Mouse (Mus musculus) mesoderm, embryonic 11.5 days (tissue): ENCODE measurements at regions not wholly inside any gene's neighbourhood (a gene's known extent, or its start where the extent isn't known, plus 50 kb on each side); places are given as distances from the start of the nearest gene placed in this dataset.

Experiments
- DNase-seq: peaks from one replicate; pipeline ENCODE4 v3.0.0-alpha.2; 2012; ENCODE audit warnings: low read depth, low spot score

DNA sequence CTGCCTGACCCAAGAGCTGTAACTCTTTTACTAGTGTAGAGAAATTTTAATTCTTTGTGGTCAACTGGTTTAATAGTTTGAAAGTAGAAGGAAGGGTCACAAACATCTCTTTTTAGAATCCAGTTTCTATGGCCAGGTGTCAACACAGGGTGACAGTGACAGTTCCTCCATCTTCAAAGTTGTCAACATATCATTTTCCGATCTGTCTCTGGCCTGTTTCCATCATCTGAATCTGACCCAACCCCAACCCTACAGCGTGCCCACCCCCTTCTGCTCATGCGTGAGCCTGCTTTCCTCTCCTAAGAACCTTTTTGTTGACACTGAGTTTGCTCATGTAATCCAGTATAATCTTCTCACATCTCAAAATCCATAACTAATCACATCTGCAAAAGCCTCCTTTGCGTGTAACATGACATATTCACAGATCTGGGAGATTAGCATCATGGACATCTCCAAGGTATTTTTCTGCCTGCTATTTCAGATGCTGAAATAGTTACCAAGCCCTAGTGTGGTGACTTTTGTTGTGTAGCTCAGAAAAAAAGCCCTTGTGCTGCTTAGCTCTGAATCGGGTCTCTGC, 168.4 kb downstream of the B3gnt2 start:
- no peak for DNase-seq

DNA sequence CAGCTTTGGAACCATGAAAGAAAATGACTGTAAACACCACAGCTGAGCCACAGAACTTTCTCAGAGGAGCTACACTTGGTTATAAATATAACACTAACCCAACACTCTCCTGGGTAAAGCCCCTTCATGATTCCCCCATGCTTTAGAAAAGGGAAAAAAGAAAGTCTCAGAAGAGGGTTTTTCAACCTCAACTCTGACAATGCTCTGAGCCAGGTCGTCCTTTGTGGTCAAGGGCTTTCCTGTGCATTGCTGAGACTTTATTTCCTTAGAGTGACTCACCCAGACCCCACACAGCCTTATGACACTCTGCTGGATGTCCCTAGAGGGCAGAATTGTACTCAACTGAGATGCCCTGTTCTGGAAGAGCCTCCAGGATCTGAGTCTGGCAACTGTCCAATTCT, 167.8 kb downstream of the B3gnt2 start:
- no peak for DNase-seq

DNA sequence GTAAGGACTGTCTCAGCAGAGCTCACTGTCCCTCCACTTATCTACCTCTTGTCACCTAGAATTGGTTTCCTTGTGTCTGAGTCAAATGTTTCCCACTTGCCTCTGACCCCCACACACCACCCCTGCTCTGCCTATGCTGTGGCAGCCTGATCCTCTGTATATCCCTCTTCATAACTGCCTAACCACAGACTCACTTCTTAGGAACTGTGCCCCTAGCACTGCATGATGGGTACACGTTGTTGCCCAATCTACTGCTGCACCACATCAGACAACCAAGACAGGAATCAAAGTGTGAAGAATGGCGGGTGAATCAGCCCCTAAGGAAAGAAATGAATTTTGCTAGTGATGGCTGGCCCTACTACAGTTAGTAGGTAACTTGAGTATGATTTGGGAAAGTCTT, 167.4 kb downstream of the B3gnt2 start:
- DNase-seq: no peak

DNA sequence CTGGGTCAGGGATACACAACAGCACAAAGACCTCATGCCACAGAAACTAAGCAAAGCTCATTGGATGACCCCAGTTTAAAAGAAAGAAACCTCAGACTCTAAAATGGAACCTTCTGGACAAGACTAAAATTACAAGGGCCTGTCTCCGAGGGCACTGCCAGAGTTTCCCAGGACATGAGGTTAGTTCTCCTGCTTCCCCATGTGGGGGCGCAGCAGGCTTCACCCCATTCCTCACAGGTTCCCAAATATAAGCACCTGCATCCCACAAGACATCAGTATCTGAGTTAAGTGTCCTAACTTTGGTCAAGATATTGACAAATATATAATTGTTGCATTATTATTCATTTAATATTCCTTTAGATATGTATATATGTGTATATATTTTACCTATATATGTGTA, 166.8 kb downstream of the B3gnt2 start:
- no peak for DNase-seq

DNA sequence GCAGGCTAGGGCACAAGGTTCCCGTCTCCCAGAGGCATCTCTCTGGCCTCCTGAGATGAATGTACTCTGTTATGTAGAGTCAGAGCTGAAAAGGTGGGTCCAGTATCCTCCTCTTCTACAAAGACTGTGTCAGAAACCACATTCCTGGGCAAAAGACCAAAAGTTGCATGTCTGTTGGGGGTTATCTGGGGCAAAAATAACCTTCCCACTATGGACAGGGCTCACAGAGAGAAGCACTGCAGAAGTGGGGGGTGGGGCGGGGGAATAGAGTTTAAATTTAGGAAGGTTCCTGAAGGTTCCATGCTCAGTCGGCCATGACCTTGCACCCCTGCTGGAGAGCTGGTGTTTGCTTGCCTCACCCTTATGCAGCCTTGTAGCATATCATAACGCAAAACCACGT, 165.9 kb downstream of the B3gnt2 start:
- no peak for DNase-seq

DNA sequence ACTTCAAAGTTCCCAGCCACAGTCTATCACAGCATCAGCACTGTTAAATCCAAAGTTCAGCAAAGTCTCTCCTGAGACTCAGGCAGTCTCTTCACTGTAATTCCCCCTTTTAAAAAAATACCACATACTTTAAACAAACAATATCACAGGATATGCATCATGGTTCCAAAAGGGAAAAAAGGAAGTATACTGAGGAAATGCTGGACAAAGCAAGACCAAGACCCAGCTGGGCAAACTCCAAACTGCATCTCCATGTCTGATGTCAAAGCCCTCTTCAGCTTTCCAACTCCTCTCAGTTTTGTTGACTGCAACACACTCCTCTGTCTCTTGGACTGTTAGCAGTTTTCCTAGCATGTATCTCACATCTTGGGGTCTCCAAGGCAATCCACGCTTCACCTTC, 165.5 kb downstream of the B3gnt2 start:
- DNase-seq: no peak

DNA sequence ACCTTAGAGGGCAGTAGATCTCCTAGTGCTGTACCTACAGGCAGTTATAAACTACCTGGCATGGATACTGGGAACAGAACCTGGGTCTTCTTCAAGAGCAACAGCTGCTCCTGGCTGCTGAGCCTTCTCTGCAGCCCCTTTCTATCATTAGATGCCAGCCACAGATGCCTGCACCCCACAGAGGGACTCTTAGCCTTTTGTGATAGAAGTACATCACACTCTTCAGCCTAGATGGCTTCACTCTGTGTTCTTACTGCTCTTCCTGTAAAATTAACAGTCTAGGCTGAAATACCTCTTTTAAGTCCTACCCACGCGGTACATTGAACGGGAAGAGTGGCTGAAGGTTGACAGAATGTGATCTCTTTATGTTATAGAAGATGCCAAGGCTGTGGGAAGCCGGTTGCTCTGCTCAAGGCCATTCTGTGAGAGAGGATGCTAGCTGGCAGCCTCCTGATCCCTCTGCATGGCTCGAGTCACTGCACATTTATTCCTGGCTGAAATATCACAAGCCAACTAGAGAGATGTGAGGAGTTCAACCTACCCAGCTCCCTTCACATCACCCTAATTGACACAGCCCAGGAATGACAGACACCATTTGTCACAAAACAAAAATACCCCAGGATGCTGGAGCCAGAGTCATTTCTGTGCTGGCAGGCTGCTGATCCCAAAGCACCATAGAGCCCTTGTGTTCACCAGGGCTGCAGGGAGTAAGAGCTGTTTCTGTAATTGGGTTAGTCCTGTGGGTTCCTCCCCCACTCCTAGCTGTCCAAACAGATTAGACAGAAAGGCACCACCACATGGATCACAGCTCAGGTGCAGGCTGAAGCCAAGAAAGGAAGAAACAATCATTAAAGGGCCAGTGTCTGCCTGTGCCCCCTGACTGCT, 162.5 kb downstream of the B3gnt2 start:
- no peak for DNase-seq

DNA sequence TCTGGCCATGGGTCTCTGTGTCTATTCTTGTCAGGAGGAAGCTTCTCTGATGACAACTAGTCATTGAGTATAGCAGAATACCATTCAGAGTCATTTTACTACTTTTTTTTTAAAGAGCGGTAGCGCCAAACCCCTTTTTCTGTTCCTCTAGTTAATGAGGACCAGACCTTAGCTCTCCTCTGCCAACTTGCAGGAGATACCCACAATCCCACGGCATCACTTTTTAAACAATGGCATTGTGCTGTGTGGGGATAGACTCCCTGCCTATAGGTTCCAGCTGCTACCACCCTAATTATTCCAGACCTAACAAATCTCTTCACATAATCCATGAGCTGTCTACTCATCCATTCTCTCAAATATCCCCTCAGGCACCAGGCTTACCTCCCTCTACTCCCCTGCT, 154.7 kb downstream of the B3gnt2 start:
- no peak for DNase-seq
